Mouse (Mus musculus): ENCODE measurements around the gene Wasl. TPM values are rescaled to one million over a fixed set of nuclear protein-coding genes. Genes with fewer than 3 reads are reported as not detected.

Gene Wasl
- total RNA-seq, 2 experiments from 2014 or later, result 26.5 to 26.9 TPM

Other genes with a start within 250 kb of the Wasl start
- under 1 TPM; 0.67 to 0.77 TPM for gene Iqub, start 149.9 kb downstream of the Wasl start, total RNA-seq (2021)
- gene Ndufa5, start 137.0 kb downstream of the Wasl start, total RNA-seq (2021), result 1,000 to 10,000 TPM; 1,622 to 1,793 TPM
- gene Asb15, start 136.9 kb downstream of the Wasl start, total RNA-seq (2021), result 10 to 100 TPM; 62.3 to 70.5 TPM
- 100 to 1,000 TPM; 861 to 872 TPM for gene Lmod2, start 67.2 kb downstream of the Wasl start, total RNA-seq (2021)
- not detected for gene Hyal6, start 68.2 kb upstream of the Wasl start, total RNA-seq (2021)
- gene Hyal4, start 83.3 kb upstream of the Wasl start, total RNA-seq (2021), result not detected
- not detected for gene Spam1, start 126.2 kb upstream of the Wasl start, total RNA-seq (2021)
- not detected for gene Hyal5, start 193.0 kb upstream of the Wasl start, total RNA-seq (2021)

Measured in heart, adult 18-20 months (tissue).